ENCODE assay signal across 13 mouse cellular contexts in genomic region chr1:68886823-68887222, GRCm38 (mm10).
A peak's percentile ranks its signal among the peaks of the same experiment; 100 is the strongest.
DNase-seq lines count a peak whose midpoint lies in the region; ATAC-seq and TF ChIP-seq lines count a peak whose summit lies in the region.
"Had no signal": no experiment of that assay in that cellular context is flagged by ENCODE, and none has a peak within 500 bp of the region (broad histone marks: within the 10 kb centered on the region; RNA-seq: fewer than 3 reads in every experiment).

No protein-coding gene starts in this region.

- no peak overlapping the region for H3K4me3 ChIP-seq in forebrain, embryonic 13.5 days
- H3K4me3 ChIP-seq in forebrain, embryonic 10.5 days, result no peak overlapping the region
- no peak overlapping the region for H3K4me3 ChIP-seq in cerebellum, adult 2 months (replicated peaks; ENCODE audit: insufficient read depth, low read depth, low read length)
- no peak overlapping the region for H3K4me3 ChIP-seq in hindbrain, embryonic 13.5 days
- no peak overlapping the region for H3K4me3 ChIP-seq in left cerebral cortex, adult 2 months
- H3K4me3 ChIP-seq: heart, adult 2 months had no signal

- intact Hi-C loops in left cerebral cortex, adult 2 months (cut with DNase I), result no loop called here

- no peak overlapping the region for H3K4me2 ChIP-seq in forebrain, embryonic 13.5 days
- H3K4me2 ChIP-seq in hindbrain, embryonic 13.5 days, result no peak overlapping the region
- H3K4me2 ChIP-seq: liver, embryonic 11.5 days had no signal

- no peaks in the 10 kb centered on the region for H3K9me3 ChIP-seq in forebrain, embryonic 13.5 days (replicated peaks)
- H3K9me3 ChIP-seq in forebrain, embryonic 10.5 days, result no peaks in the 10 kb centered on the region
- H3K9me3 ChIP-seq in hindbrain, embryonic 13.5 days, result no peaks in the 10 kb centered on the region

- H3K4me1 ChIP-seq in forebrain, embryonic 13.5 days, result no peaks in the 10 kb centered on the region
- H3K4me1 ChIP-seq in forebrain, embryonic 10.5 days, result no peaks in the 10 kb centered on the region
- no peaks in the 10 kb centered on the region; the same call in 1 of the 2 replicates for H3K4me1 ChIP-seq in cerebellum, adult 2 months (ENCODE audit: control insufficient read depth, insufficient read depth, low read length)
- H3K4me1 ChIP-seq in hindbrain, embryonic 13.5 days (replicated peaks), result no peaks in the 10 kb centered on the region

- H3K27me3 ChIP-seq in forebrain, embryonic 13.5 days, result peaks cover 13% of the 10 kb centered on the region
- H3K27me3 ChIP-seq in forebrain, embryonic 10.5 days (ENCODE audit: poor library complexity, severe bottlenecking), result peaks cover 13% of the 10 kb centered on the region; the same call in 1 of the 2 replicates
- no peaks in the 10 kb centered on the region for H3K27me3 ChIP-seq in cerebellum, adult 2 months (ENCODE audit: control insufficient read depth, insufficient read depth, low read length)
- H3K27me3 ChIP-seq in hindbrain, embryonic 13.5 days, result no peaks in the 10 kb centered on the region

- no peaks in the 10 kb centered on the region for H3K36me3 ChIP-seq in forebrain, embryonic 13.5 days (ENCODE audit: poor library complexity, severe bottlenecking)
- H3K36me3 ChIP-seq in forebrain, embryonic 10.5 days (replicated peaks), result no peaks in the 10 kb centered on the region
- no peaks in the 10 kb centered on the region for H3K36me3 ChIP-seq in hindbrain, embryonic 13.5 days

- no peak overlapping the region for H3K9ac ChIP-seq in forebrain, embryonic 13.5 days
- no peak overlapping the region for H3K9ac ChIP-seq in hindbrain, embryonic 13.5 days

- TF ChIP-seq CTCF in cerebellum, adult 2 months (IDR thresholded peaks at IDR 0.05; ENCODE audit: borderline replicate concordance, insufficient read depth, low read depth, low read length), result no peak
- no peak for TF ChIP-seq CTCF in left cerebral cortex, adult 2 months (IDR thresholded peaks at IDR 0.05)

- H3K27ac ChIP-seq in forebrain, embryonic 13.5 days, result no peak overlapping the region
- H3K27ac ChIP-seq in forebrain, embryonic 10.5 days, result no peak overlapping the region
- H3K27ac ChIP-seq in cerebellum, adult 2 months (ENCODE audit: insufficient read depth, low read length), result no peak overlapping the region
- no peak overlapping the region for H3K27ac ChIP-seq in hindbrain, embryonic 13.5 days
- H3K27ac ChIP-seq in left cerebral cortex, adult 2 months, result no peak overlapping the region
- H3K27ac ChIP-seq: heart, adult 2 months had no signal

- WGBS in forebrain, embryonic 13.5 days, result 69% methylated on average over 3 of the region's 3 CpGs
- 79% methylated on average over 3 of the region's 3 CpGs for WGBS in forebrain, embryonic 10.5 days
- WGBS in cerebellum, adult 2 months, result 6% methylated on average over 3 of the region's 3 CpGs
- 43% methylated on average over 3 of the region's 3 CpGs for WGBS in hindbrain, embryonic 13.5 days

- TF ChIP-seq POLR2A in cerebellum, adult 2 months (IDR thresholded peaks at IDR 0.05; ENCODE audit: borderline replicate concordance, insufficient read depth, low read length), result no peak

- DNase-seq in forebrain, embryonic 10.5 days (ENCODE audit: extremely low spot score, low spot score), result no peak
- DNase-seq in cerebellum, adult 2 months, result peak; percentile 87 to 94
- DNase-seq in layer of hippocampus, postnatal 36 days, result peak; percentile 56 to 58
- no peak for DNase-seq in right cerebral cortex, postnatal 4 days
- DNase-seq in left cerebral cortex, adult 2 months (ENCODE audit: extremely low spot score in 1 of 2, low spot score in 2 of 2), result no peak
- DNase-seq in kidney, postnatal 10 days, result no peak
- DNase-seq: adrenal gland, adult 2 months; heart, adult 2 months; heart, postnatal 4 days; kidney, postnatal 25 days had no signal

- ATAC-seq in forebrain, embryonic 13.5 days, result peak; percentile 69; the same call in 1 of the 2 replicates
- peak; percentile 61; the same call in 1 of the 2 replicates for ATAC-seq in hindbrain, embryonic 13.5 days (ENCODE audit: low FRiP score)

Comparison
In these comparisons a context has a peak if more than half of its experiments do, and no peak if none do; other contexts are left out.
1. DNase-seq: peak in cerebellum, adult 2 months (2 of 2) and layer of hippocampus, postnatal 36 days (2 of 2); none in forebrain, embryonic 10.5 days (single experiment), right cerebral cortex, postnatal 4 days (single experiment), left cerebral cortex, adult 2 months (0 of 2) and kidney, postnatal 10 days (single experiment).